Mouse (Mus musculus) large intestine, adult 2 months (tissue): Measurements from ENCODE around the gene Tekt3. TPM values are rescaled to one million over a fixed set of nuclear protein-coding genes. Genes with fewer than 3 reads are reported as not detected.
A peak's percentile ranks its signal among the peaks of the same experiment; 100 is the strongest.

ENCODE experiments used
- DNase-seq: peaks from one replicate; pipeline ENCODE4 v3.0.0-alpha.2; 2012; ENCODE audit warnings: low read depth, low spot score
- WGBS: fragments of 180-500 bp; shearing (Covaris S2); methylation state at CpG from one replicate; pipeline ENCODE4 v1.1.7; 2018; 5-methylcytosine and 5-hydroxymethylcytosine counted together
- polyA plus RNA-seq: library from polyadenylated mRNA; depleted of rRNA; stranded (reverse); fragments of >200 nt; gene quantifications from 2 replicates; pipeline ENCODE4 v1.2.3, GENCODE M21; 2012

The Tekt3 gene
- polyA plus RNA-seq, 1 experiment, result not detected

DNA sequence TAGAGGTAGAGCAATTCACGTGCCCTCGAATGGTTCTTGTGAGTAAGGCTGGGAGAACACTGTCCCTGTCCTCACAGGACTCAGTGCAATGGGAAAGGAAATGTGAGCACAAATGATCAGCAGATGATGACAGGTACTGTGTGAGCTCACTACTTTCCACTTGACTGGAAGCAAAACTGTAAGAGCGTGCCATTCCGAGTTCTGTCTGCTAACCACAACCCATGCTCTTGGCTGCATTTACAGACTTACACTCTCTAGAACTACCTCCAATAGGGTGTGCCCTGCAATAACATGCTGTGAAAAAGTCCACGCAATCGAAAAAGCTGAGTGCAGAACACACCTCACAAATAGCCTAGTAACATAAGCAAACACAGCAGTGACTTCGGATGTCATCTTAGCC lies 5.9 kb upstream of the Tekt3 start:
- 33% methylated on average over 7 of the region's 7 CpGs for WGBS
- DNase-seq, result no peak

DNA sequence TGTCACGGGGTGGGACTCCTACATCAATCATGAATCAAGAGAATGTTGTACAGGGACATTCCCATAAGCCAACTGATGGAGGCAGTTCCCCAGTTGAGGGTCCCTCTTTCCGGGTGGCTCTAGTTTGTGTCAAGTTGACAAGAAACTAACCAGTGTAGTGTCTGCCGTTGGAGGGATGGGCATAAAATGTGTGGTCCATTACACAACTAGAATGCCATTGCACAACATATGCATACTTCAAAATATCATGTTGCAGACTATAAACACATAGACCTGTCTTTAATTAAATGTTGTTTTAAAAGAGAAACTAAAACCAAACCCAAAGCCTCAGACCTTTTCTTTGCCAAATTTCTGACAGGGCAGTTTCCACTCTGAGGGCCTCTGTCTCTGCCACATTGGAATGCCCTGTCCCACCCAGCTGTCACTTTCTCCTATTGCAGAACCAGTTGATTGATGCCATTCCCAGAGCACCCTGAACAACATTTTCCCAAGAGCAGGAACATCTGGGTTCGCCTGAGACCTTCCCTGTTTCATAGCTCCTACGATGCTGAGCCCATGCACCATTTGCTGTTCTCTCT lies 3.0 kb upstream of the Tekt3 start:
- no peak for DNase-seq
- WGBS, result 76% methylated on average over 5 of the region's 5 CpGs

DNA sequence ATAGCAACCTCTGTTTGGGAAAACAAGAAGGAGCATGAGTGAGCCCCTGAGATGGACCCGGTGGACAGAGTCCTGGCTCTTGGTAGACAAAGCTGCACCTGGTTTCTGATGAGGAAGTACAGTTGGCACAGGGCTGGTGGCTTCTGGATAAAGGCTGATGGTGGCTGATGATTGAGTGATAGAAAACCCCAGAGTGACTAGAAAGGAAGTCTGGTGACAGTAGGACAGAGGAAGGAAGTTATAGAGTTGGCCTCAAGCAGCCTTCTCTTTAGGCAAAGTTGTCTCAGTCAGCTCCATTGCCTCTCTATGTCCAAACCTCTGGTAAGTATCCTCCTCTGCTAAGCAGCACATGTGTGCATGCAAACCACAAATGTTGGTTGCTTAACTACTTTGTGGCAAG lies 1.5 kb upstream of the Tekt3 start:
- DNase-seq, result no peak
- WGBS, result 83% methylated on average over 1 of the region's 1 CpGs

DNA sequence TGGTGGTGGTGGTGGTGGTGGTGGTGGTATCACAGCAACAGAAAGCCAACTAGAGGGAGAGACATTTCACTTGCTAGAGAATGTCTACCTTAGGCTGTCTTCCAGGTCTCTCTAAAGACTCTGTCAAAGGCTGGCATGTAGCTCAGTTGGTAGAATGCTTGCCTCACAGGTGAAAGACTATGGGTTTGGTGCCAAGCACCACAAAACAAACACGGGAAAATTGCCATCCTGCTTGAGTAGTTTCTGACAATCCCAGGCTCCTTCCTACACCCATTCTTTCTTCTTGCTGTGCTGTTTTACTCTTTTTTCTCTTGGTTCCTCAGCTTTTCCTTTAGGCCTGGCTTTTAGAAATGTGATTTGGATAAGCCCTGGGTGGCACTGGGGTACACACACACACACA lies 5.1 kb downstream of the Tekt3 start:
- DNase-seq, result no peak
- 17% methylated on average over 1 of the region's 1 CpGs for WGBS

DNA sequence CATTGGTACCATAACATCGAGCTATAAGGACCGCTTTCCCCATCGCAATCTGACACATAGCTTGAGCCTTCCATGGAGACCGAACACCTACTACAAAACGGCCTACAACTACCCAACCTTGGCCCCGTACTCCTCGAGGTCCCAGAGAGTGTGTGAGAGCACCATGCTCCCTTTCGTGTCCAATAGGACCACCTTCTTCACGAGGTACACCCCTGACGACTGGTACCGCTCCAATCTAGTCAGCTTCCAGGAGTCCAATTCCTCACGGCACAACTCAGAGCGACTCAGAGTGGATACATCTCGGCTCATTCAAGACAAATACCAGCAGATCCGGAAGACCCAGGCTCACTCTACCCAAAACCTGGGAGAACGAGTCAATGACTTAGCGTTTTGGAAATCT lies 8.6 kb downstream of the Tekt3 start:
- WGBS, result 94% methylated on average over 17 of the region's 17 CpGs
- no peak for DNase-seq

DNA sequence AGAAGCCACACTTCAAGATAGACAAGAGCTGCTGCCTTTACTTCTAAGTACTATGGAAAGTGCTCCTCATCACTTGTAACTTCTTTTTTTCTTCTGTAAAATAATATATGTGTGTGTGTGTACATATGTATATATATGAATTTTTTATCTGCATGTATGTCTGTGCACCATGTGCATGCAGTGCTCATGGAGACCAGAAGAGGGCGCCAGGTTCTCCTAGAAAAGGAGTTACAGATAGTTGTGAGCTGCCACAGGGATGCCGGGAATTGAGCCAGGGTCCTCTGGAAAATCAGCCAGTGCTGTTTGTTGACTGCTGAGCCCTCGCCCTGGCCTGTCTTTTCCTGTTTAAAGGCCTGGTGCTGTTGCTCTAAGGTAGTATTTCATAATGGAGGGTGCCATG lies 23.1 kb downstream of the Tekt3 start:
- no peak for DNase-seq
- WGBS, result 86% methylated on average over 3 of the region's 3 CpGs

DNA sequence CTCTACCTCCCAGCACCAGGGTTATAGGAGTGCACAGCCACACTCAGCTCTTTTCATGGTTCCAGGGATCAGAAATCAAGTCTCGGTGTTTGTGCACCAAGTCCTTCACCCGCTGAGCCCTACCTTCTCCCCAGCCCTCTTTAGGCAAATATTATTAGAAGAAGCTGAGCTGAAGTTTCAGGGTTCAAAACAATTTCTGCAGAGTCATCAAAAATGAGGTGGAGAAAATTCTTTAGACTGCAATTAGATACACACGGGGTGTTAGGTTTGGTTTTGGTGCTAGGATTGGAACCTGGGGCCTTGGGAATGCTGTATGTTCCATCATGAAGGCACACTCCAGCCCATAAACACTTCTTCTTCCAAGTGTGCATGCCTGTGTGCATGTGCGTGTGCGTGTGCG lies 27.2 kb downstream of the Tekt3 start:
- no peak for DNase-seq
- WGBS, result 86% methylated on average over 6 of the region's 6 CpGs

DNA sequence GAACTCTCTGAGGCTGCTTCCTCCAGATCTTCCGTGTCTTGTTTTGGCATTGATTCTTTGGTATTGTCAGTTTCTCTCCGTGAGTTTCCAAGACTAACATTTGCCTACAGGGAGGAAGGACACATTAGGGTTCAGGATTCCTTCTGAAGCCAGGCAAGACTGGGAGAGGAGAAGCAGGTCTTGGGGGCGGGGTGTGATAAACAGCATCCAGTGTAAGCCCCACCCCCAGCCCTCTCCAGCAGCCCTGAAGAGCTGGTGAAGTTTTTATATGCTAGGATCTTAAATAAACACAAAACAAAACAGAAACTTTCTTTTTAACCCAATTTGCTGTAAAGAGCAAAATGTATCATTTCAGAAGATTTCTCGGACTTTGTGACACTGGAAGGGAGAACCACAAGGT lies 28.8 kb downstream of the Tekt3 start:
- no peak for DNase-seq
- 45% methylated on average over 4 of the region's 4 CpGs for WGBS

DNA sequence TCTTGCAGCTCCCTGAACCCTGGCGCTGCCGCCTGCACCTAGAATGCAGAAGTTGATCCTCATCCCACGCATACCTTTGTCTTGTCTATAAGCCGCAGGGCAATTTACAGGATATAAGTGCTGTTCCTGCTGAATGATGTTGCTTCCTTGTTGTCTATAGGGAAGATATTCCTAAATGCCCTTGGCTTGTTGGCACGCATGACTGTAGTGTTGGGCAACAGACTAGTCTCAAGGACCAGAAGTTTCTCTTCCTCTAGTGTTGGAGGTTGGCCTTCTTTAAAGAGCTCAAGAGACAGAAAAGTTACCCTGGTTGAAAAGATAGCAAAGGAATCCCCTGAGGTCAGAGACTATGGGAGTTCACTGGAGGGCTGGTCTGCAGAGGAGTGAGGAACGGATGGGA lies 29.5 kb downstream of the Tekt3 start:
- no peak for DNase-seq
- WGBS, result 90% methylated on average over 6 of the region's 6 CpGs

DNA sequence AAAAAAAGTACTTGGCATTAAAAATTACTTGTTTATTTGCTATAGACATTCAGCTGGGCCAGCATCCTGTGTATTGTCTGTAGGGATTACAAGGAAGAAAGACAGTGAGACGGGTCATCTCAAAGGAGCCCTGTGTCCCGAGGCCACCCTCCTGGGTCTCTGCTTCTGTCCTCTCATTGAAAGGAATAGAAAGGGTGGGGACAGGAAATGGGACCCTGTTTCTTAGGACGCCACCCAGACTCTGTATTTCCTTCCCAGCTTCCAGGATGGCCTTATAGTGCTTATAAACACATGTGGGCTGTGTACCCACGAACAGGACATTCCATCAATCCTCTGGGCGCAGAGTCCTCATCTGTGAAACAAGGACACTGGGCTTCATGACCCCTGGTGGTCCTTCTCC lies 30.8 kb downstream of the Tekt3 start:
- no peak for DNase-seq
- 77% methylated on average over 5 of the region's 5 CpGs for WGBS

DNA sequence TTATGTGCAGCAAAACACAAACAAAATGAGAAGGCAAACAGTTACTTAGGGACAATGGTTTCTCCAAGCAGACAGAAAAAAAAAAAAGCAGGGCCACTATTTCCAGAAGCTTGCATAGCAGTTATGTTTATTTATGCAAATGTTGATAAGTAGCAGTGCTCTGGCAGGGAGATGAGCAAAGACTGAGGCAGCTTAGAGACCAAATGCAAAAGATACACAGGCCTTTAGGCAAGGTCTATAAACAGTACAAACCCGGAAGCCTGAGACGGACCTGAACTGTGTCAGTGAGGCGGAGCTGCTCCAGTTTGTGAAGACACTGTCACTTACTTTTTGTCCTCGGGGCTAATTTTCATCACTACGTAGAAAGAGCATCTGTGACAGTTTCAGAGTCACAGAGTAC lies 32.1 kb downstream of the Tekt3 start:
- 44% methylated on average over 5 of the region's 5 CpGs for WGBS
- DNase-seq, result no peak

DNA sequence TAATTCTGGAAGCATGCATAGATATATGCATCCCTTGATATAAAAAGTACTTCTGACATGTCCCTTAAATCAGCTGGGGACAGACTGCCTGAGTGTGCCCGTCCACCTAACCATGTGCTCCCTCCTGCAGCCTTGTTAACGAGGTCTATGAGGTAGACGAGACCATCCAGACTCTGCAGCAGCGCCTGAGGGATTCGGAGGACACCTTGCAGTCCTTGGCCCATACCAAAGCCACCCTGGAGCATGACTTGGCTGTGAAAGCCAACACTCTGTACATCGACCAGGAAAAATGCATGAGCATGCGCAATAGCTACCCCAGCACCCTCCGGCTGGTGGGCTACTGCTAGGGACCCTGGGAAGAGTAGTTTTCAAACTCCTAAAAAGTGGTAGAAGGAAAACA lies 33.0 kb downstream of the Tekt3 start:
- no peak for DNase-seq
- 92% methylated on average over 8 of the region's 8 CpGs for WGBS

DNA sequence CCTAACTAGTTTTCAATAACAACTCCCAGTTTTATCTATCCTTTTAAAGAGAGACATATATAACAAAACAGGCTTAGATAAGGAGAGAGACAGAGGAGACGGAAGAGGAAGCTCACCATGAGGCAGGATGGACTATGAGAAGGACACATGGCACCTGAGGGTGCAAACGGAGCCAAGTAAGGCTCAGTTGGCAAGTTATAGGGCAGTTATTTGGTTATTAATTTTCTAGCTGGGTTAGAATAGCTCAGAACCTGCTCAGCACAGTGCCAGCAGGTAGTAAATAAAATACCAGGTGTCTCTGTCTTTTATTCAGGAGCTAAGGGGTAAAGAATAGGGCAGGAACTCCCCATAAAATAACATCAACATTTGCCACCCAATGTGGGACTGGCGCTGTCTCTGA lies 36.6 kb downstream of the Tekt3 start:
- 59% methylated on average over 3 of the region's 3 CpGs for WGBS
- no peak for DNase-seq

DNA sequence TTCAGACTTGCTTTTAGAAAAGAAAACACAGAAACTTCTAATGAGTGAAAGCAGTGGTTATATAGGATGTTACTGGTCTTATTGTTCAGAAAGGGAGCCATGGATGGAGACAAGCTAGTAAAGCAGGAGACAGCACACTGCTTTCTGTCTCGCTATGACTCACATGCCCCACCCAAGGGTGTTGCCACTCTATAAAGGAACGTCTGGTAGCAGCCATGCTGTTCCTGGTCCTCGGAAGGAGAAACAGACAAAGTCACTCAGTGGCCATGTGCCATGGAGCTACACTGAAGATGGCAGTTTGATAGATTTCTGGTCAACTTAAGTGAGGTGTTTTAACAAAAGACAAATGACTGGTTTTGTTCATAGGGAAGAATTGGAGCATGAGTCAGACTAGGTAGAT lies 37.9 kb downstream of the Tekt3 start:
- whole genome bisulfite sequencing, result 21% methylated on average over 3 of the region's 3 CpGs
- DNase-seq, result peak; percentile 86

DNA sequence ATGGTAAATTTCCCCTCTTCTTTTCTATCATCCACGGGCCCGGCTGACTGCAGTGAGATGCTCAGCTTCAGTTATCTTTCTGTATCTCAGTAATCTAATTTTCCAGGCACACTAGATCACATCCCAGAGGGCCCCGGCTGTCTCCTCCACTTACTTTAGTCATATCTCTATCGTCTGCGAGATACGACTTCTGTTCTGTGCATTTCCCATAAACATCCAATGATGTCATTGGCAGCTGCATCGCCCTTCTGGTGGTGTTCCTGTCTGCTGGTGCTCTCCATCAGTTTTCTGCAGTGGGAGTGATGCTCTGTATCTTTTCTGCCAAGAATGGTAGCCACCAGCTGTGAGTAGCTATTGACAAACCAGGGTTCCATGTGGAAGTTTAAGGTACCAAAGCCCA lies 41.8 kb downstream of the Tekt3 start:
- WGBS, result 86% methylated on average over 7 of the region's 7 CpGs
- no peak for DNase-seq

DNA sequence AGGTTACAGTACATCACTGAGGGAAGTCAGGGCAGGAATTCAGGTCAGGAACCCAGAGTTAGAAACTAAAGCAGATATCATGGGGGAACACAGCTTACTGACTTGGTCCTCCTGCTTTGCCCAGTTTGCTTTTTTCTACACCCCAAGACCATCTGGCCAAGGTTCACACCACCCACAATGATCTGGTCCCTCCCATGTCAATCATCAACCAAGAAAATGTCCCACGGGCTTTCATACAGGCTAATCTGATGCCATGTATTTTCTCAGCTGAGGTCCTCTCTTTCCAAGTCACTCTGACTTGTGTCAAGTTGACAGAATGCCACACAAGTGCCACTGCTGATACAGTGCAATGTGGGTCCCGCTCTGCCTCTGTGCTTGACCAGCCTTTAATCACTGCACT lies 42.6 kb downstream of the Tekt3 start:
- no peak for DNase-seq
- 65% methylated on average over 2 of the region's 2 CpGs for WGBS

DNA sequence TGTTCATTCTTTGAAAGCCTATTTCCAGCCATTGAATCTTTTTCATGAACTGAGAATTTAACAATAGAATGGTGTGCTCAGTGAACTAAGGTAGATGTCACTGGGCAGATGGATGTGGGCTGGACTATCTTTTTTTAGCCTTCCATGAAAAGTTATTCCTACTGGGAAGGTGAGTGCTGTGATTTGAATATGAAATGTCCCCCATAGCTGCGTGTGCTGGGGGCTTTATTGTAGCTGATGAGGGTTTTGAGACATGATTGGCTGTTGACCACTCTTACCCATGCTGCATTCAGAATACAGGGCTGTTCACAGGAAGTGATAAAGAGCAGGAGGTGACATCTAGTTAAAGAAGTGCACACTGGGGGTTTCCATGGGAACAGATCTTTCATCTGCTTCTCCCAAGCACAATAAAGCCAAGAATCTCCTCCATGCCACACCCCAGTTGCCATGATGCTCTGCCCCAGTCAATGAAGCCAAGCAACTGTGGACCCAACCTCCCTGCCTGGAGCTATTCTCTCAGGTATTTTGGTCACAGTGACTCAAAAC lies 47.8 kb downstream of the Tekt3 start:
- WGBS, result 74% methylated on average over 1 of the region's 1 CpGs

DNA sequence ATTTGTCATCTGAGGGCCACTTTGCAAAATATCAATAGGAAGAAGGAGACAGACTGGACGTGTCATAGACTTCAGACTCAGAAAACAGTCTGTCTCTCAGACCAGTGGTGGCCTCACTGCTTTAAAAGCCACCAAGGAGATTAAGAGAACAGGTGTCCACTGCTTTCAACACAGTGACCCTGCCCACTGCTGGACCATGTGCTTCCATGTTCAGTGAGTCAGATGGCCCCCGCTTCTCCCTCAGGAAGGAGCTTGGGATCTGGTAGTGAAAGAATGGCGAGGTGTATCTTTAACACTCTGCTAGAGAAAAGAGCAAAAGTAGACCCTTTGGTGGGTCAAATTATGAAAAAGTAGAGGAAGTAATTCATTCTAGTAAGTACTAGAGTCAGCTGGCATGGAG lies 48.9 kb downstream of the Tekt3 start:
- WGBS, result 85% methylated on average over 3 of the region's 3 CpGs
- no peak for DNase-seq

More for the DNA sequence above, 47.8 kb downstream of the Tekt3 start:
- DNase-seq, result no peak

DNA sequence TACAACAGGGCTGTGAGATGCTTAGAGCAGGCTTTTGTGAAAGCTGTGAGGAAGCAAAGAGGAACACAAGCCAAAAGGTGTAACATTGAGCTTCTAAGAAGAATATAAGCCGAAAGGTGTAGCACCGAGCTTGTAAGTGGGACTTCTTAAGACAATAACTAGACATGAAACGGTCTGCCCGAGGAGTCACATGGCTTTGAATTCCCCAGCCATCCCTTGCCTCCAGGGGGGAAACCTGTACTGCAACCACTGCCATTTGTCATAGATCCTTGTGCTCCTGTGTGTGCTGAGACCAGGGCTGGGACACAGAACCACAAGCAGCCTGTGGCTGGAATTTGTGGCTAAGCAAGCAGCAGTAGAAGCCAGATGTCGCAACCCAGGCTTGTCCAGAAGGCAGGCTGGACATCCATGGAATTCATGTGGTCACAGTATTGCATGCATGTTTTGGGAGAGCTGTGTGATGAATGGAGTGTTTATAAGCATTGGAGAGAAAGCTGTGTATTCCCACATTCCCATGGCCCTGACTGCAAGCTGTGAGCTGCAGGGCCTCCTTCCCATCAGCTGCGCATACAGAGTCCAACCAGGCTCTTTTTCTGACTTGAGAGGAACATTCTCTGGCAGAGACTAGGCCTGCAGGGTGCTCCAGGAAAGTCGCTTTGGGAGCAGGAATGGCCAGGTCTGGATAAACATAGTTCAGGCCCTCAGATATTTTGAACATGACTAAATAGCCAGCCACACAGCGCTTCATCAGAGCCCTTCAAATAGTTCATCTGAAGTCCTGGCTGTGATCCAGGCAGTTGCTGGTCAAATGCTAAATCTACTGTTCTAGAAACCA lies 53.6 kb downstream of the Tekt3 start:
- 82% methylated on average over 8 of the region's 8 CpGs for WGBS

DNA sequence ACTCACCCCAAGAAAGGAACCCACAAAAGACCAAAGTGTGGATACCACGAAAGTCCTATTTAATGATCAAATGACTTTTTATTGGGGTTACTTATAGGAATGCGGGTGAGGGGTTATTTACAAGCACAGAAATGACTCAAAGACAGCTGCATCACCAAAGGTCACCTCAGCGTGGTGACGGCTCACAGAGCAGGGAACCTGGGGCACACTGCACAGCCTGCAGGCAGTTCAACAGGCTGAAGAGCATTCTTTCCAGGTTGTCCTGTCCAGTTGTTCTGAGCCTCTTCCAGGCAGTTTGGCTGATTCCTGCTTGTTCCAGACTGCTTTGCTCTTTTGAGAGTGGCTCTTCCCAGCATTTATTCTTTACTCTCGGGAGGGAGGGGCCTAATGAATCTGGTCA lies 55.2 kb downstream of the Tekt3 start:
- 91% methylated on average over 5 of the region's 5 CpGs for WGBS
- DNase-seq, result no peak

More for the DNA sequence above, 53.6 kb downstream of the Tekt3 start:
- DNase-seq, result no peak

DNA sequence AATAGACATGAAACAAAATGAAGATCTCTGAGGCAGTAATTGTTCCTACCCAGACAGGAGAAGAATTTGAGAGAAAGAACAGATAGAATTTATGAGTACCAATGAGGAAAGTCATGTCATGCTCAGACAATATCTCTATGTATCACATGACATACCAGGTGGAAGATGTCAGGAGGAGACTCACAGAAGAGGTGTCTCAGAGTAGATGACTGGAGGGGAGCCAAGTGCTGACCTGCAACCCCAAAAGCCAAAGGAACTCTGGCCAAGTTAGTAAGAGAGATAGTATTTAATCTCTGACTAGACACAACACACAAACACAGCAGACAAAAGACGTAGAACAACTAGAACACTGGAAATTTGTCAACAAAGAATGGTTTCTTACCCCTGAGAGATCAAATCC lies 55.8 kb downstream of the Tekt3 start:
- DNase-seq, result no peak
- WGBS, result 78% methylated on average over 1 of the region's 1 CpGs
